Mouse (Mus musculus) layer of hippocampus, adult 9-10 months (tissue): ENCODE data around the gene Slc22a5.
"Not testable (repeated sequence)": the region's sequence is repeated elsewhere in the genome, so short reads cannot be mapped to it uniquely, and the experiment has no call there.

Source experiments
- DNase-seq: peaks from one replicate; pipeline ENCODE4 v3.0.0; 2022; ENCODE audit warnings: low spot score

Slc22a5 gene

DNA sequence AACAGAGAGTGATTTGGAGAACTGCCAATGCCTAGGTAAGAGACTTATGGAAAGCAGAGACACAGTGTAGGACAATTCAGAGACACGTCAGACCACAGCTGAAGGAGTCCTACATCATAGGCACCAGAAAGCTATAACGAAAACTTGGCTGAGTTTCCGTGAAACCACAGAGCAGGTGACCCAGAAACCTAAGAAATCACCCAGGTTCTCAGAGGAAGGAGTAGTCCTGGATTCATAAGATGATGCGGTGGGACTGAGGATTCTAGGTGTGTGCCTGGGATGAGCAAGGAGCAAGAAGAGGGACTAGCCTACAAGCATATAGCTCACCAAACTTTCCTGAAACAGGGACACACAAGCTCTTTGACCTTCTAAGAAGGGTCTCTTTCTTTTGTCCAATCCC, 3.2 kb downstream of the Slc22a5 start:
- no peak for DNase-seq

DNA sequence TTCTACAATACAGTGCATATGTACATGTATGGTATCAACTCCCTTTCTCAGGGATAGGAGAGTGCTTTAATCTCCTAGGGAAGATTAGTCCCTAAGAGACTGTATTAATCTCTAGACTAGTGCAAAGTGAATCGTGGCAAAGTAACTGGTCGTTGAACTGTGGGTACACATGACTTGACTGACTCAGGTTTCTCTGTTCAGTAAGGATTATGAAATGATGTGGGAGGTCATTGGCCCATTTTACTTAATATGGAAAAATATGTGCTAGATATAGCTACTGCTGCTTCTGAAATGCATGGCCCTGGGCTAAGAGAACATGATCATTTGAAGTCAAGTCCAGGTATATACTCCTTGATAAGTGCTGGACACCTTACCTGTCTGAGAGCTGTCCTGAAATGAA, 8.2 kb downstream of the Slc22a5 start:
- no peak for DNase-seq

DNA sequence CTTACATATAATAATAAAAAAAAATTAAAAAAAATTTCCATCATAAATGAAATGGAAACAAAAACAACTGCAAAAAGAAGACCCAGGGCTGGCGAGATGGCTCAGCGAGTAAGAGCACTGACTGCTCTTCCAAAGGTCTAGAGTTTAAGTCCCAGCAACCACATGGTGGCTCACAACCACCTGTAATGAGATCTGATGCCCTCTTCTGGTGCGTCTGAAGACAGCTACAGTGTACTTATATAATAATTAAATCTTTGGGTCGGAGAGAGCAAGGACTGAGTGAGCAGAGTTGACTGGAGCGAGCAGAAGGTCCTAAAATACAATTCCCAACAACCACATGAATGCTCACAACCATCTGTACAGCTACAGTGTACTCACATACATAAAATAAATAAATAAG, 13.4 kb downstream of the Slc22a5 start:
- DNase-seq, result not testable (repeated sequence)

DNA sequence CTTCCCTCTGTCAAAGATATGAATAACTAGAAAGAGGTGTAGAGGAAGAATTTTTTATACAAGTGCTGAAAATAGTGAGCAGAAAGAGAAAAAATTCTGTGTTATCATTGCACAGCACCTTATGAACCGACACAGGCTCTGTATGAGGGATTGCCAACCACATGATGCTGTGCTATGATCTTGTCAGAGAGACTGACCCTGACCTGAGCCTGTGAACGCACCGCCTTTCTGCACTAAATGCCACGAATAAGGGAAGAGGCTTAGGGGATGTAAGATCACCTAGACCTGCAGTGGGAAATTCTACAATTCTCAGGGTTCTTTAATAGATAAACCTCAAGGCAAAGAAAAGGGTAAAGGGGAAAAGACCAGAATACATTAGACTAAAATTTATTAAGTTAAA, 15.0 kb downstream of the Slc22a5 start:
- no peak for DNase-seq

DNA sequence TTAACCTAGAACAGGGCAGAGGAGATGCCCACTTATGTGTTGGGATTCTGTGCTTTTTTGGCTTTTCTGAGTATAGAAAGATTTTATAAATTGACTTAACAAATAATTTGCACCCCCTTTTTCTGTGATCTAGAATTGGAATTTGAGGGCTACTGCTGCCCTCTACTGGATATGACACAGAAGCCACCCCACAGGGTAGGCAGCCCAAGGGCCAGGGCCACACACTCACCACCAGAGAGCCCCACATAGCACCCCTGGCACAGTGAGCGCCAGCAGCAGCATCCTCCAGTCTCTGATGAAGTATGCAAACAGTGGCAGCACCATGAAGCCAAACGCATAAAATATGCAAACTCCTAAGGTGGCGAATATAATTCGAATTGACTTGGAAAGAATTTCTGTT, 16.8 kb downstream of the Slc22a5 start:
- DNase-seq, result no peak

DNA sequence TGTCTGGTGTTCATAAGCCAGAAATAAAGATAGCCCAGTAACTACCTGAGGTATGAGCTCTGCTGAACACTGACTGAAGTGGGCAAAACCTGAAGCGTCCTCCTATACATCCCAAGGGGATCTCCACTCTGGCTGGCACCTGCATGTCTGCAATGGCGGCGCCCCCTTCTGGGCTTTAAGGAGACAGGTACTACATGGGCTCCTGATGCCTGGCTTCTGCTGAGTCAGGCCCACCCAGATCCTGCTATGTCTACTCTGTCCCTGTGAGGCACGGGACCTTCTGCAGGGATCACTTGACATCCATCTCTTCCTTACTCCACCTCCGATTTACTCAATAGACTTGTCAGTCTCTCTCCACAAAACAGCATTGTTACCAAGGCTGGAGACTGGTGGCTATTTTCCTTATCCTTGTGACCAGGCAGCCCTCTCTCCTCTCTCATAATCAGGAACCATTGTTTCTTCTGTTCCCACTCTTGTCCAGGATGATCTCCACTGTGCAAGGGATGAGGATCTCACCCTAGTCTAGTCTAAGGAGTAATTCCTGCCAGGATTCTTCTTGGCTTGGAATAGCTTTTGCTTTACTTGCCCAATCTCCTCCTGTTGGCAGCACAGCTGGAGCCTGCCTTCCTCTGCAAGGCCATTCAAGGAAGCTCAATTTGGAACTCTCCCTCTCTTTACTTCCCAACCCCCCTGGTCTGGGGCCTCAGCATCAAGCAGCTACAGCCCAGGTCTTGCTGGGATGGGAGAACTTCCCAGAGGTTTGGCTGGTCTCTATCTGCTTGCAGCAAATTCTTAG, 17.4 kb downstream of the Slc22a5 start:
- DNase-seq, result not testable (repeated sequence)

DNA sequence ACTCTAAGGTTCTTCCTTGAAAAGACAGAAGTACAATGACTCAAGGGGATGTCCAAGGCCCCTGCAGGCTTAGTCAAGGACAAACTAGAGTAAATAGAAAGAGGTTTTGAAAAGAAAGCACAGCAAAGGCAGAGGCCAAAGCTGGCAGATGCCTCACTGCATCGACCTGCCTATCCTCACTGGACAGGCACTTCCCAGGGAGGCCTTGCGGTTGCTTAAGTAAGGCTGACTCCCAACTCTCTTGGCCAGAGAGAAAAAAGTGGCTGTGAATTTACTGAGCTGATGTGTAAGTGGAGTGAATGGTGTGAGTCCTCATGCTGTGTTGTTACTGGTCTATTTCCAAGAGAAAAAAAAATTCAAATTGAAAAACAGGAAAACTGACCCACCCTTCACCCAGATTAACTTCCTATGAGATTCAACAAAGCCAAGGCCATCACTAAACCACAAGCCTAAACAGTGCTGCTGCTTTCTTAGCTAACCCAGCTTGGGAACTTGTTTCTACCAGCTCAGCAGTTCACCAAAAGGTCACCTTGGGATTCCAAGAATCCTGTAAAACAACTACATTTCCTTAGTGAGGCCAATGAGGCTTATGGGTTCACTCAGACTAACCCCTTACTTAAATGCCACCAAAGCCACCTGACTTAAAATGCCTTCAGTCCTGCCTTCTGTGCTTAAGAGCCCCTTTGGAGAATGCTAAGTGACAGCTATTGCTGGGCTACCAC, 19.5 kb downstream of the Slc22a5 start:
- no peak for DNase-seq

DNA sequence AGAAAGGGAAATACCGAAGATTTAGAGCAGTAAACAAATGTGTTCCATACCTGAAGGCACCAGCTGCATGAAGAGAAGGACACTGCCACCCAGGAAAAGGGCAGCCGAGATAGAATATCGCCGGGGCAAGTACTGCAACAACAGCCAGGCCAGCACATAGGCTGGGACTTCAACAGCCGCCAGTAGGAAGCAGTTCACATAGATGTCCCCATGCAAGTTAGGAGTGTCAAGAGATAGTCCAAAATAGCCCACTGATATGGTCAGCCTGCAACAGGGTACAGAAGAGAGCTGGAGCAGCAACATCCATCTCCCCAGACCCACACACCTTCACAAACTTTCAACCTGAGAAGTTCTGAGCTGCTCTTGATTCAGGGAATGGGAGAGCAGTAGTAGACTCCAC, 22.3 kb downstream of the Slc22a5 start:
- DNase-seq, result no peak

DNA sequence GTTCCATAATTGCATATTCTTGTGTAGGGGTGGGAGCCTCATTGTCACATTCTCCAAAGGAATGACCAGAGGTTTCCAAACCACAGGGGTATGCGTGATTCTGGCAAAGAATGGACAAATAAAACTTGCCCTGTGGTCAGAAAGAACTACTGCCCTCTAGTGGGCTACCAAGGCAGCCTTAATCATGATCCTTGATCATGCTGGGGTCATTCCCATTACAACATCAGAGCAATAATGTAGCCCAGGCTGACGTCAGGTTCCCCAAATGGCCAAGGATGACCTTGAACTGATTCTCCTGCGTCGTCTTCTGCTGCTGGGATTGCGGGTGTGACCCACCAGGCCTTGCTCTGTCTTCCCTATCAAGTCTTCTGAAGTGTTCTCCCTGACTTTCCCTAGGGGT, 23.1 kb downstream of the Slc22a5 start:
- DNase-seq, result not testable (repeated sequence)

DNA sequence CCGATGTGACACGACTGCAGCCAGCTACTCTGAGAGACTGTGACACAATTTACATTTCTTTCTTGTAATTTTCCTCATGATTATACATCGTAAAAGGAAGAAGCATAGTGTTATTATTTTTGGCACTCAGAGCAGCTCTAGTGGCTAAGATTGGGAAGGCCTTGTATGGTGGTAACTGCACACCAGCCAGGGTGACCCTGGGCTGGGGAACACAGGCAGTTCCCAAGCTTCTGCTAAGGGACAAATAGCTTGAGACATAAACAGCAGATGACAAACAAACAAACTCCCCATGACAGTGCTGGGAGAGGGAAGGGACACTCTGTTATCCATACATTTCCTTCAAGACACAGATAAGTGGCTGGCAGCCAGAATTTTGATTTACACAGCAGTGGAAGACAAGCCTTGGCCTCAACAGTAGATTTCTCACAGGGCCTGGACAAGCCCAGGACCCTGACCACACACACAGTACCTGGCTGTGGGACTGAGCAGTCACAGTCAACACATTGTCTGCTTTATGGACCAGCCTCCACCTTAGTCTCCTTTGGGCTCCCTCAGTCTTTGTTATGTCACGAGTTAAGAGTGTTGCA, 26.6 kb downstream of the Slc22a5 start:
- DNase-seq, result not testable (repeated sequence)

DNA sequence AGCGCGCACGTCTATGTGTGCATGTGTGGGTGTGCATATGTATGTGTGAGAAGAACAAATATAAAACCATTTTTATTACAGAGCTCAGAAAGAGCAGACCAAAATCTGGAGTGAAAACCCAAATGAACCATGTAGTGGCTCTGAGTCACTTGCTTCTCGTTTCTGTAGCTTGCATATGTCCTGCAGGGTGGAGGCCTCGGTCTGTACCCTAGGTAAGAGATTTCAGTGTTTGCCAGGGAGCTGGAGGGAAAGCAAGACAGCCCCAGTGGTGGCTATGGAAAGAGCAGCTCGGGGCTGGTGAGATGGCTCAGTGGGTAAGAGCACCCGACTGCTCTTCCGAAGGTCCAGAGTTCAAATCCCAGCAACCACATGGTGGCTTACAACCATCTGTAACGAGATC, 30.5 kb downstream of the Slc22a5 start:
- DNase-seq, result not testable (repeated sequence)

DNA sequence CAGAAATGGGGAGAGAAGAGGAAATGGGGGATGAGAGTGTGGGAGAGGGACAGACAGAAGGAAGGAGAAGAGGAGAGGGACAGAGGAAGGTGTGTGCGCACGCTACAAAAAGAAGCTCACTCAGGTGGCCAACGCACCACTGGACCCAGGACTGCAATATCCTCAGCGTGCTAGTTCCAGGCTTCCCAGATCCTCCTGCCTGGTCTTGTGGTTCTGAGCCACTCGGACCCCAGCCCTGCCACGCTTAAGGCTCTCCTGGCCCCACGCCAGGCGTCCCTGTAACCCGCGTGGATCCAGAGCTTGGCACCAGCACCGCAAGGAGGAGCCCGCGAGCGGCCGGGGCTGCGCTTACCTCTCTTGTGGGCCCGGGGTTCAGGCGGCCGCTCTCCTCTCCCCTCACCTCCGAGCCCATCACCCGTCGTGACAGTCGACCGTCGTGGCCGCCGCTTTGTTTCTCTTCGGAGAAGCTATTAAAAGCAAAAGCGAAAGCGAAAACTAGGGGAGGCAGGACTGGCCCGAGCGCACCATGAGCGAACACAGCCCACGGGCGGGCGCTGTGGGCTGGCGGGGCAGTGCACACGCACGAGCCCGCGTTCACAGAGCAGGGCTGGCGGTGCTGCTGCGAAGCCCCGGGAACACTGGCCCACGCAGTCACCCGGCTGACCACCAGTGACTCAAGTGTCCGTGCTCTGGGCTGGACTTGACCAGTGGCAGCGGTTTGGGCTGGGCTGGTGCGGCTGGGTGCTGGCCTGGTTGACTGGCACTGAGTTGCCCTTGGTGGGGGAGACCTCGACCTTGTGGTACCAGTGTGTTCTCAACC, 32.5 kb downstream of the Slc22a5 start, which contains the start of gene Gm12216:
Gene Gm12216 (minus strand): TSS at position 496 of the 820 bp plus-strand sequence.
- not testable (repeated sequence) for DNase-seq

DNA sequence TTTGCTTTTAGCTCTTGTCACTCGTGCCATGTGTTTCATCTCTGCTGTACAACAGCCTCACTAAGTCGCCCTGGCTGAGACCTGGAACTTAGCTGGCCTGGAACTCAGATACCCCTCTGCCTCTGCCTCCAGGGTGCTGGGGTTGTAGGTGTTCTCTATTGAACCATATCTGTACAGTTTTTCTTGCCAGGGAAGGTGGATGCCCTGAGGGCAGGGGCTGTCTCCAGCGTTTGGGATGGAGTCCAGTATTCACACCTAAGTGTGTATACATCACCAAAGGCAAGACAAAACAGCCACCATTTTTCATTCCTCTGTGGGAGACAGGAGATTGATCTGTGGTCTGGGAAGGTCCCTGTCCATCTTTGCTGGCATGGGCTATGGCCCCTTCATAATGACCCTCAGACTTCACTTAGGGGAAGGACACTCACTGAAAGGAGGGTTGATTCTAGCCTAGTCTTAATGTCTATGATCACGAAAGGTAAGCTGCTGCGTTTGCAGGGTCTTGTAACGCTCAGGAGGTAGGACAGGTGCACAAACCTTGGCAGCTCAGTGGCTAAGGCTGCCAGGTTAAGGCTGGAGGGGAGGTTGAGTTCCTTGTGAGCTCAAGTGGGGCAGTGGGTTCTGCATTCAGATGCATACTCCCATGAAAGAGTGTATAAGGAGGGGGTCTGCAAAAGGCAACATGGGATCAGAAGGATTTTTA, 33.3 kb downstream of the Slc22a5 start:
- DNase-seq, result no peak

DNA sequence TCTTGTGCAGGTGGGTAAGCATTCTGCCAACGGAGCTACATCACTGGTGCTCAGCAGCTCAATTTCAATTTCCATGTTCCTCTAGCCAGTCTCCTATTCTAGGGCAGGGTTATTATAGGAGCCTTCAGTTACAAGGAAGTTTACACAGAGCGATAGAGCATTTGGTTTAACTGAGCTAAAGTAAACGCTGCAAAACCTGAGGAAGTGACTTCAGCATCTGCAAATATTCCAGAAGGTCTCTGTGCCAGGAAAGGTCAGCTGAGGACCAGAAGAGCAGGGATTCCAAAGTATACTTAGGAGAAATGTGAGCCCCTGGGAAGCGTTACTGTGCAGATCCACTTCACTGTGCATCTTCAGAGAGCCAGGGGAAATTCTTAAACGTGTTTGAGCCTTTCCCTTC, 37.8 kb downstream of the Slc22a5 start:
- DNase-seq, result no peak

DNA sequence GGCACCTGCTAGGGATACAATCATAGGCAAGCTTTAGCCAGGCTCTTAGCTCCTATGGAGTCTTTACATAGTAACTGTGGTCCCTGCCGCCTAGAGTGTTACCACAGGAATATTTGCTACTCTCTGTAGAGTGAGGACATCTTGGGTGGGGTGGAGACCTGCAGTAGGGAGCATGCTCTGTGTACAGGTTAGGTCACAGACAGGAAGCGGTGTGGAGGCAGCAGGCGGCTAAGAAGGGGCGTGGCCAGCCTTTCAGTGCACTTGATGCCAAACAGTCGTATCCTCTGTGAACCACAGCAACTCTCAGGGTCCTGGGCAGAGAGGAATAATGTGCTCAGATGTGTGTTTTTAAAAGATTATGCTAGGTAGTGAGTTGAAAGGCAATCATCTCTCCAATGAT, 39.7 kb downstream of the Slc22a5 start:
- no peak for DNase-seq

DNA sequence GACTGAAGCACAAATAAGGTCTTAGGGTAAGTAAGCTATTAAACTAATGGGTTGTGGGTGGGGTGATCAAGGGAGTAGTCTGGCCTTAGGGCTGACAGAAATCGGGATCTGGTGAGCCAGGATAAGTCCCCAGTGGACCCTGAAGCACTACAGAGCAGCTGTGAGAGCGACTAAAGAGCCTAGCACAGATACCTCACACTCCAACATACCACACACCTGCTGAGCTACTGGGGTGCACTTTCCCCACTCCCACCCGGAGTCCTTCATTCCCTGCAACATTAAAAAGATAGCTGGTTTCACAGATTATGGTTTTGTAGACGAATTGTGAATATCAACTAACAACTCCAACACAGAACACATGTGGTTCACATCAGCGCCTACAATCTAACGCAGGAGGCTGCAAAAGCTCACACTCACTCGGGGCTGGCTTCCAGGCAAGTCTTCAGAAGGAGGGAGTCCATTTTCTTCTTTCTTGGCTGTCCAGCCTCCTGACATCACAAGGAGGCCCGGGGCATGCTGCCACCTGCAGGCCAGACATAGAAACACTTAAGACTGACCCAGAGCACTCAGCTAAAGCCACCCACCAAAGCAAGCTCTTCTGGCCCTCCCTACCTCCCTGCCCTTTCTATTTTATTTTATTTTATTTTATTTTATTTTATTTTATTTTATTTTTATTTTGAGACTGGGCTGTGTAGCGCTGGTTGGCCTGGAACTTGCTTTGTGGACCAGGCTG, 41.7 kb downstream of the Slc22a5 start:
- no peak for DNase-seq

DNA sequence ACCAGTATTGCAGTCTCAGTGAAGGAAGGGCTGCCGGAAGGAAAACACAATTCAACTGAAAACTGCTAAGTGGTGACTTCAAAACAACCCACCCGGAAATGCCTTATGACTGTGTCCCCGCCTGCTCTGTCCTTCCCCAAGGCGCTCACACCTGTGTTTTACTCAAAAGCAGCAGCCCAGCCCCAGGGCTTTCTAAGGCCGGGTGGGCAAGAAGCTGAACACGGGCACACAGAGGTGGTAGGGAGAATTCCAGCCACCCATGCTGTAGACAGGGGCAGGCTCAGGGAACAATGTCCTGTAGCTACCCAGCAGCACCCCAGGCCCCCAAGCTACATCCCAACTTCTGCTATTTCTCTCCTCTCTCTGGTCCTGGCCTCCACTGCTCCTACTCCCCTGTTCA, 45.8 kb downstream of the Slc22a5 start:
- no peak for DNase-seq

DNA sequence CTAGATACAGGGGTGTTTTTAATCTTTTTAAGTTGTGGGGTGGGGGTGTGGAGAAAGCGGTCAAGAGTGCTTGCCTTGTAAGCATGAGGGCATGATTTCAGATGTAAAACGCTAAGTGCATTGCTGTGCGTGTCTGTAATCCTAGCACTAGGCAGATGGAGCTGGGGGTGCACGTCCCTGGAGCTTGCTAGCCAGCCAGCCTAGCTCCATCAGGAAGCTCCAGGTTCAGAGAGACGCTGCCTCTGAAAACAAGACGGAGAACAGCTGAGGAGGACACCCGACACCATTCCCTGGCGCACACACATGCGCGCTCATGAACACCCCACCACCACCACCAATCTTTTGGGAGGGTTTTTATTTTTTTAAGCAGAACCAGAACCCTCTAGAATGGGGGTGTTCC, 48.4 kb downstream of the Slc22a5 start:
- DNase-seq, result no peak

DNA sequence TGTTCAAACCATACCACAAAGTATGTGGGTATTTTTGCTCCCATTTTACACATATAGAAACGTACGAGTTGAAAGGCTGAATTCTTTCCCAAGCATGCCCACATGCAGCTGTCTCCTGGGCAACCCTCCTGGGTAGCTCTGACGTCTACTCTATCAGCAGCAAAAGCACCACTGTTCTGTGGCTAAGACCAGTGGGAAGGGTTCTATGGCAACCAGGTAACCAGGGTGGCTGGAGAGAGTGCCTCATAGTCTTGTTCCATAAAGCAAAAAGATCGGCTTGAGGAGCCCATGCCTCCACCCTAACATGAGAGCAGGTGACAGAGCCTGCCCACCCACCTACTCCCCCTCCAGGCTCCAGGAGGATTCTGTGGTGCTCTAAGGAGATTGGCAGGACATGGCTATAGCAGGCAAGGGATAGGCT, 49.3 kb downstream of the Slc22a5 start:
- no peak for DNase-seq

DNA sequence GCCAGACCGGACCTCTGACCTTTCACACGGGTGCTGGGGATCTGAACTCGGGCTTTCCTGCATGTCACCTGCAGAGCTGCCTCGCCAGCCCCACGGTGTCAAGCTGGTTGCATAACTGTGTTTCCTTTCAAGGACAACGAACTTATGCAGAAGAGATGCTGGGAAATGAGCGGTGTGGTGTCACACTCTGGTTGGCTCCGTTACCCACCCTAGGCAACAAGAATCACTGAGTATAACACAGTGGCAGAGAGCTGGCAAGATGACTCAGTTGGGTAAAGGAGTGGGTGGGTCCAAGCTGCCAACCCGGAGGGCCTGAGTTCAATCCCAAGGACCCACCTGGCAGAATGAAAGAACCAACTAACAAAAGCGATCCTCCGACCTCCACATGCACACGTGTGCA, 49.9 kb downstream of the Slc22a5 start:
- no peak for DNase-seq
